Mouse (Mus musculus) liver, embryonic 13.5 days (tissue): ENCODE data around the gene Dennd2d. TPM values are rescaled to one million over a fixed set of nuclear protein-coding genes. Genes with fewer than 3 reads are reported as not detected.

Experiments
- ATAC-seq: fragments of 200-750 bp; cut with Nextera tagmentation; 2 replicates; pipeline ENCODE4 v1.8.0; 2017; ENCODE audit warnings: low read depth, mild to moderate bottlenecking, moderate number of reproducible peaks, moderate library complexity
- DNase-seq: peaks from one replicate; pipeline ENCODE4 v3.0.0; 2022
- H3K27ac ChIP-seq: fragments of 300-500 bp; sonication (generic); 2 replicates; pipeline ENCODE4 v1.5.1; 2015; ENCODE audit warnings: moderate library complexity, mild to moderate bottlenecking, inconsistent platforms
- H3K27me3 ChIP-seq: fragments of 300-500 bp; sonication (generic); 2 replicates; pipeline ENCODE4 v1.6.1; 2015; ENCODE audit warnings: mild to moderate bottlenecking, inconsistent platforms
- H3K36me3 ChIP-seq: fragments of 300-500 bp; sonication (generic); 2 replicates; pipeline ENCODE4 v1.6.1; 2015; ENCODE audit warnings: mild to moderate bottlenecking, inconsistent platforms
- H3K4me1 ChIP-seq: fragments of 300-500 bp; sonication (generic); replicated peaks from 2 replicates; pipeline ENCODE4 v1.6.1; 2015; ENCODE audit warnings: inconsistent platforms
- H3K4me2 ChIP-seq: fragments of 300-500 bp; sonication (generic); 2 replicates; pipeline ENCODE4 v1.6.1; 2015; ENCODE audit warnings: inconsistent platforms, mild to moderate bottlenecking, moderate library complexity
- H3K4me3 ChIP-seq: fragments of 300-500 bp; sonication (generic); replicated peaks from 2 replicates; pipeline ENCODE4 v1.5.1; 2015; ENCODE audit warnings: mild to moderate bottlenecking, inconsistent platforms
- H3K9ac ChIP-seq: fragments of 300-500 bp; sonication (generic); 2 replicates; pipeline ENCODE4 v1.6.1; 2015; ENCODE audit warnings: mild to moderate bottlenecking, inconsistent platforms
- H3K9me3 ChIP-seq: fragments of 300-500 bp; sonication (generic); replicated peaks from 2 replicates; pipeline ENCODE4 v1.6.1; 2016; ENCODE audit warnings: inconsistent platforms
- WGBS: fragments of 180-500 bp; shearing (Covaris S2); methylation state at CpG from one replicate; pipeline ENCODE4 v1.1.7; 2015; ENCODE audit not compliant: insufficient replicate concordance; 5-methylcytosine and 5-hydroxymethylcytosine counted together
- polyA plus RNA-seq: library from polyadenylated mRNA; unstranded; fragments of >200 nt; fragmentation: Nextera tagmentation; extraction: Ambion mirVana; gene quantifications from 2 replicates; pipeline ENCODE4 v1.2.1, GENCODE M21; 2015

Gene Dennd2d
- polyA plus RNA-seq, 1 experiment from 2014 or later = 3.5 TPM

DNA sequence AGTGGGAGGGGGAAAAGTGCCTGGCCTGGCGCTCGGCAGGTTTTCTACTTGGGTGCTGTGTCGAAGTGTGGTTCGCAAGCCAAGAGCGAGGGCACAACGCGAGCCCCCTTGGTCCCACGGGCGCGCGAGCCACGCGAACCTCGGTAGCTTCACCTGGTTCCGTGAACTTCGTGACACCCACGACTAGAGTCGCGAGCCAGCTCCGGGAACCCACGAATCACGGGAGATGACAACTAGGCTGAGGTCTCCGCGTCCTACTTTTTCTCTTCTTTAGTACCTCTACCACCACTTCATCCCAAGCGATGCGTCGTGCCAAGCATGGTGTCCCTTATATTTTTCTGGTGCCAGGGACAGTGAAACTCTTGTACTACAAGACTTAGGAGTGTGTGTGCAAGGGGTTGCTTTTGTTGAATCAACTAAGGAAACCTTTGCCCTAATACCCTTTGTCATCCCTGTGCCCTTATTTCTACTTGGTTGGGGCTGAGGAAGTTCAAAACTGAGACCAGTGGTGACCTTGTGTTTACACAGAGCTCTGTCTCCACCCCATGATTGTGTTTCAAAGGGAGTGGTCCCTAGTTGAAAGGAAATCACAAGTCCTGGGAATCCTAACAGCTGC lies 65.8 kb downstream of the Dennd2d start:
- WGBS = under 1% methylated on average over 27 of the region's 27 CpGs
- Histone ChIP-seq H3K4me3 (peak overlapping the region; percentile 92), H3K36me3 (no peaks in the 10 kb centered on the region), H3K27me3 (no peaks in the 10 kb centered on the region), H3K9me3 (no peaks in the 10 kb centered on the region), H3K27ac (peak overlapping the region; percentile 91), H3K9ac (peak overlapping the region; percentile 95), H3K4me1 (peaks cover 36% of the 10 kb centered on the region), H3K4me2 (peak overlapping the region; percentile 80)
- ATAC-seq (peak; percentile 48), DNase-seq (no peak)

DNA sequence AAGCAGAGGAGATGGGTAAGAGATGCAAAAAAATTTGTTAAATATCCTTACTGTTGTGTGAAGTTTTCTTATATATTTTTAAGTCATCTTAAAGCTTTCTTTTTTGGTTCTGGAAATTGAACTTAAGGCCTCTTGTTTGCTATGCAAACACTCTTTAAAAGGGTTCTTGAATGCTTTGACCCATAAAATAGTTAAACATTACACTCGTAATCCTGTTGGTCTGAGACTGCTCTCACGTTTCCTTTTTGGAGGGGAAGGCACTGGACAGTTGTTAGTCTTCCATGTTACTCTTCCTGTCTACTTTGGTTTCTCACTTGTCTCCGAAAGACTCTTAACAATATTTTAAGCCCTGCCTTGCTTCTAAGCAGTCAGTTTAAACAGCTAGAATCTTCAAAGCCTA lies 66.8 kb downstream of the Dennd2d start:
- H3K4me1 ChIP-seq = peaks cover 35% of the 10 kb centered on the region
- peaks cover 4% of the 10 kb centered on the region; the same call in 1 of the 2 replicates for H3K36me3 ChIP-seq
- H3K9me3 ChIP-seq = no peaks in the 10 kb centered on the region
- no peak for DNase-seq
- 40% methylated on average over 3 of the region's 3 CpGs for WGBS
- ATAC-seq = no peak
- no peaks in the 10 kb centered on the region for H3K27me3 ChIP-seq
- no peak overlapping the region for H3K9ac ChIP-seq
- H3K4me2 ChIP-seq = peak overlapping the region; percentile 29
- H3K4me3 ChIP-seq = peak overlapping the region; percentile 13
- no peak overlapping the region for H3K27ac ChIP-seq

Other genes starting within 250 kb of the Dennd2d start
- not detected in 2 replicates for gene Chil6, start 76.2 kb upstream of the Dennd2d start, polyA plus RNA-seq
- gene Dram2, start 65.4 kb downstream of the Dennd2d start, polyA plus RNA-seq = 28.7 and 32.1 TPM in 2 replicates
- gene Cept1, start 65.4 kb downstream of the Dennd2d start, polyA plus RNA-seq = 26.1 and 33.0 TPM in 2 replicates
- 3.6 and 5.6 TPM in 2 replicates for gene Lrif1, start 202.6 kb downstream of the Dennd2d start, polyA plus RNA-seq